Mouse (Mus musculus) liver, adult 2 months (tissue): ENCODE results near the gene Zfp467.

Experiments
- CTCF ChIP-seq: fragments of 200-500 bp; IDR thresholded peaks from 2 replicates; pipeline ENCODE4 v1.5.1; 2011; ENCODE audit warnings: low read depth, low read length, control low read depth
- POLR2A ChIP-seq: fragments of 200-500 bp; IDR thresholded peaks from 2 replicates; pipeline ENCODE4 v1.6.1; 2011; ENCODE audit warnings: low read length, control low read depth; ENCODE audit not compliant: insufficient read depth; ENCODE audit errors: extremely low read depth

DNA sequence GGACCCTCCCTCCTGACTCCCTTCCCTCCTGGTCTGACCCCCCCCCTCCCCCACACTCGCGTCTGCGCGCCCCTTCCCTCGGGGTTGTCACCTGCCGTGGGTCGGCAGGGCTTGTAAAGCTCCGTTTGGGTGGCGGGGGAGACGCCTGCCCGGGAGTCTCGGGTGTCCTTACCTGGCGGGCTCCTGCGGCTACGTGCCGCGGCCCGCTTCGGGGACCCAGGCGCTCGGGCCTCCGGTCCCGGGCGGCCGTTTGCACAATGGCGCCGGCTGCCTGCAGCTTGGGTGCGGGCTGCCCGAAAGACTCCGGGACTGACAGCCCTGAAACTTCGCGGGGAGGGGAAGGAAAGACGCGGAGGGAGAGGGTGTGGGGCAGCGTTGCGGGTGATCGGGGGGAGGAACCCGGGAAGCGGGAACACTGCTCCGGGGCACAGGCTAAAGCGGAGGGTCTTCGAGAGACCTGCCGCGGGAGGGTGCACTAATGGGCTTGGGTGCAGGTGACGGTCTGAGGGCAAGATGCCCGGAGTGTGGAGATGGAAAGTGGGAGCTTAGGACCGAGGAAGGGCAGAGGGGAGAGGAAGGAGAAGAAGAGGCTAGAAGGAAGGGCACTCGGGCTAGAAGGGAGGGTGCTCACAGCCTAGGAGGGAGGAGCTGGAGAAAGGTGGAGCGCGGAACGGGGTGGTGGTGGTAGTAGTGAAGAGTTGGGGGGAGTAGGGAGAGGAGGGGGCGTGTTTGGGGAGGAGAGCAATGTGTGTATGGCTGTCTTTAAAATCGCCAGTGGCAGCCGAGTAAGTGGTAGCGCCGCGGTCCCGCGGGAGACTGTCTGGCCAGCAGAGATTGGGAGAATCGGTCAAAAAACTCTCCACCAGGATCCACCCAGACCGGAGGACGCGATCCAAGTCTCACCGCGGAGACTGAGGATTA, at the start of gene Zfp467:
- TF ChIP-seq CTCF = no peak
- TF ChIP-seq POLR2A = peak; percentile 14; the same call in 1 of the 2 replicates
